8 mouse cellular contexts compared by ENCODE assay signal in genomic region chr17:72043001-72043666, GRCm38 (mm10).
DNase-seq lines count a peak whose midpoint lies in the region; ATAC-seq and TF ChIP-seq lines count a peak whose summit lies in the region.

No protein-coding gene starts in this region.

- intact Hi-C loops in left cerebral cortex, postnatal 4 days (cut with DNase I) = no loop called here

- no peak overlapping the region for H3K9ac ChIP-seq in kidney, embryonic 16.5 days (replicated peaks; ENCODE audit: low read length)

- CTCF ChIA-PET in Patski (lab: Charles Lee) = interaction anchor here (1.3 kb wide), 1 partner anchor 12 kb away, joined by 6 read pairs; no protein-coding TSS in a partner anchor

- TF ChIP-seq CTCF in Patski (IDR thresholded peaks at IDR 0.05) = peak; percentile 8

- H3K4me3 ChIP-seq in kidney, embryonic 16.5 days (ENCODE audit: low read length) = no peak overlapping the region

- DNase-seq in Patski (ENCODE audit: low read depth, low spot score) = peak; percentile 92
- DNase-seq in cerebellum, adult 8-10 months = peak; percentile 88
- peak; percentile 36 for DNase-seq in gastrocnemius, postnatal 10 days
- peak; percentile 93 for DNase-seq in left cerebral cortex, postnatal 4 days
- peak; percentile 88 to 92 for DNase-seq in right cerebral cortex, postnatal 10 days (ENCODE audit: low spot score in 2 of 2)
- no peak for DNase-seq in B cell, adult 2 months

- no peaks in the 10 kb centered on the region for H3K36me3 ChIP-seq in kidney, embryonic 16.5 days (ENCODE audit: insufficient read depth, low read length)

- H3K27ac ChIP-seq in kidney, embryonic 16.5 days (ENCODE audit: low read length) = no peak overlapping the region

- POLR2A ChIA-PET in Patski (lab: Charles Lee) = interaction anchor here (0.7 kb wide), 1 partner anchor 195 kb away, joined by 4 read pairs; no protein-coding TSS in a partner anchor

- WGBS in kidney, embryonic 16.5 days = 52% methylated on average over 9 of the region's 9 CpGs

- peaks cover 8% of the 10 kb centered on the region; the same call in 1 of the 2 replicates for H3K4me1 ChIP-seq in kidney, embryonic 16.5 days (ENCODE audit: insufficient read depth, low read length)

- no peaks in the 10 kb centered on the region for H3K9me3 ChIP-seq in kidney, embryonic 16.5 days (ENCODE audit: low read length)

- peak; percentile 94 for ATAC-seq in Patski
- ATAC-seq in kidney, embryonic 16.5 days (ENCODE audit: low FRiP score, low TSS enrichment) = peak; percentile 71; the same call in 1 of the 2 replicates
- ATAC-seq in megakaryocyte, adult 5-6 weeks (ENCODE audit: poor library complexity, severe bottlenecking) = no peak

- in situ Hi-C loops in Patski (cut with MboI; ENCODE audit: low pct_unique_long_range_greater_than_20kb) = loop anchor here (10.0 kb wide), 1 partner anchor 112 kb away; no protein-coding TSS in a partner anchor

- H3K27me3 ChIP-seq in Patski = no peaks in the 10 kb centered on the region
- no peaks in the 10 kb centered on the region for H3K27me3 ChIP-seq in kidney, embryonic 16.5 days (ENCODE audit: insufficient read depth, low read length)

- H3K4me2 ChIP-seq in kidney, embryonic 16.5 days (replicated peaks; ENCODE audit: low read depth, low read length) = no peak overlapping the region

Comparison
In these comparisons a context has a peak if more than half of its experiments do, and no peak if none do; other contexts are left out.
1. DNase-seq: peak in Patski (single experiment), cerebellum, adult 8-10 months (single experiment), gastrocnemius, postnatal 10 days (single experiment), left cerebral cortex, postnatal 4 days (single experiment) and right cerebral cortex, postnatal 10 days (2 of 2); none in B cell, adult 2 months (0 of 2).